Mouse (Mus musculus): ENCODE results near the gene Cacna1e. TPM values are rescaled to one million over a fixed set of nuclear protein-coding genes. Genes with fewer than 3 reads are reported as not detected.

Cacna1e gene
- total RNA-seq, 2 experiments from 2014 or later, result not detected

DNA sequence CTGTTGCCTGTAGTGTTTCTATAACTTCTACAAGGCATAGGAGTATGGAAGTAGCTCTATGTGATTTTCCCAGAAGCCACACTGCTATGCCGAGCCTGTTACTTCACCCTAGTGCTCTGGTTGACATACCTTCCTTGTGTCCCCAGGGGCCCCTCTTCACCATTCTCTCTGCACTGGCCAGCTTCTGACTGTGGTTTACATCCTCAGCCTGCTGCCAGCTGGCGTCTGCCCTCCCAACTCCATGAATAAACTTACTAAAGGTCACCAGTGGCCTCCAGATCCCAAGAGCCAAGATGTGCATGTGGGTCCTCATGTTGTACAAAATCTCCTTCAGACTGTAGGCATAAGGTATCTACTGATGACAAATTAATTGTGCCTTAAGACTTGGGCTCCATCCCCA is 230.3 kb downstream of the Cacna1e start:
- no peak for ATAC-seq (replicated peaks; ENCODE audit: poor library complexity, severe bottlenecking)

GRCm38 (mm10) chr1:154646156-154646950 is 237.9 kb downstream of the Cacna1e start:
- ATAC-seq (replicated peaks; ENCODE audit: poor library complexity, severe bottlenecking), result no peak

- ATAC-seq (replicated peaks; ENCODE audit: poor library complexity, severe bottlenecking), result peak; percentile 35
These were observed 246.5 kb downstream of the Cacna1e start for GRCm38 (mm10) chr1:154637821-154638220.

DNA sequence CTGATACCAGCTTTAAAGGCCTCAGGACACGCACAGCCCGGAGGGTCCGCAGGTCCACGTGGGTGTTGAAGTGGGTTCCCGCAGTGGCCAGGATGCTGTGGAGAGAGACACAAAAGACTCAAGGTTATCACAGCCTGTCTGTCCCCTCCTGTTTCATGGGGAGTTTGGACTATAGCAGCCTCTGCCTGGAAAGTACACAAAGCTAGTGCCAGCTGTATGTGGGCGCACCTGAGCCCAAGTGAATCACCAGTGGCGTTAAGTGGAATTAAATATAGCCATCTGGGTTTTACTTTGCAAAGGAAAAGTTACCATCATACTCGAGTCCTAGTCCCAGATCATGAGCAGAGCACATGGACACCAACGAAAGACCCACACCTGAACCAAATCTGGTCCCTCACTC is 248.5 kb downstream of the Cacna1e start:
- no peak for ATAC-seq (replicated peaks; ENCODE audit: poor library complexity, severe bottlenecking)

DNA sequence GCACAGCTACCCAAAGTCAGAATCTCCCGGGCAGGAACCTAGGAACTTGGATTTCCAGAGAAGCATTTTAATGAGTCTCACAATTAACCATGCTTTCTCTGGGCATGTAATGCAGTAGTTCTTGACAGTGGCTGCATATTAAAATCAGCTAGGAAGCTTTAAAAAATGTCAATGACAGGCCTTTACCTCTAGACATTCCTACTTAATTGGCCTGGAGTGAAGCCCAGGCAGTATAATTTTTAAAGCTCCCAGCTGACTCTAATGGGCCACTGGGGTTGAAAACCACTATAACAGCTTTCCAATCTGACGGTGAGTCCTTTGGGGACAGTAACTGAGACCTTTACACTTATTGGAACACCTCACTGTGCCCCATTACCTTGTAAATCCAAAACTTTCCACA is 251.4 kb downstream of the Cacna1e start:
- no peak for ATAC-seq (replicated peaks; ENCODE audit: poor library complexity, severe bottlenecking)

DNA sequence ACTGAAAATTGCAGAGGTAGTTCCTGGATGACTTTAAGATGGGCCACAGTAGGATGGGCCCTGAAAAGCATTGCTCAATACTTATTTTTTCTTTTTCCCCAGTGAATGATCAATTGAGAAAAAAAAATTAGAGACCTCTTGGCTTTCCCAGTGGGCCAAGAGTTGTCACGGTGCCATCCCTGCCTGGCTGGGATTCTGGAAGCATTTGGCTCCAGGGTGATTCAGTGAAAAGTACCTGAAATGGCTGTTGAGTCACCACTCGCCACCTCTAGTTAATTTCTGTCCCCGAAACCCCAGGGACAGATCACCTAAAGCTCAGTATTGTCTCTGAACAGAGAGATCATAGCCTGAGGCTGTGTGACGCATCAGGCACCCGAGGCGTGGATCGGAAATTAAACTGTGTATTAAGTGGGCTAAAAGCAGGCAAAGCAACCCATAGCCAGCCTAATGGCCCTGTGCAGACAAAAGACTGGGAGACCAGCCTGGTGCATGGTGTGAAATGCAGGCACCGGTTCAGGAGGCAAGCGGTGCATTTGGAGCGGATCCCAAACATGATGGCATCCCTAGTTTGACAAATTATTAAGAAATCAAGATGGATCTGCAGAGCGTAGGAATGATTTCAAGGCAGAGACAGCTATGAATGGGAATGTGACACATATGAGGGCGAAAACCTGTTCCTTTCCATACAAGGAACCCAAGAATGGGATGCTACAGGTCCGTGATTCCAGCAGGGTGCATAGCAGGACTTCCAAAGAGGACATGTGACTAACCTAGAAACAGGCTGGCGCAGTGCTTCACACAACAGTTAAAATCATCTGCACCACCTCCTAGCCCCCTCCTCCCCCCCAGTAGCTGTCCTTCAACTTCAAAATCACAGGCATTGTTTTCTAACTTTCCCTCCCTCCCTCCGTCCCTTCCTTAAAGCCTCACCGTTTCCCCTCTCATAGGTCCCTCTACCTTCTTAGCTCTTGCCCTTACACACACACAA is 261.3 kb downstream of the Cacna1e start:
- ATAC-seq (replicated peaks; ENCODE audit: poor library complexity, severe bottlenecking), result no peak

GRCm38 (mm10) chr1:154617743-154618455 is 266.4 kb downstream of the Cacna1e start:
- ATAC-seq (replicated peaks; ENCODE audit: poor library complexity, severe bottlenecking), result no peak

- ATAC-seq (replicated peaks; ENCODE audit: poor library complexity, severe bottlenecking), result no peak
These were observed 268.5 kb downstream of the Cacna1e start for GRCm38 (mm10) chr1:154615759-154616158.

- no peak for ATAC-seq (replicated peaks; ENCODE audit: poor library complexity, severe bottlenecking)
These were observed 275.8 kb downstream of the Cacna1e start for GRCm38 (mm10) chr1:154608516-154608915.

DNA sequence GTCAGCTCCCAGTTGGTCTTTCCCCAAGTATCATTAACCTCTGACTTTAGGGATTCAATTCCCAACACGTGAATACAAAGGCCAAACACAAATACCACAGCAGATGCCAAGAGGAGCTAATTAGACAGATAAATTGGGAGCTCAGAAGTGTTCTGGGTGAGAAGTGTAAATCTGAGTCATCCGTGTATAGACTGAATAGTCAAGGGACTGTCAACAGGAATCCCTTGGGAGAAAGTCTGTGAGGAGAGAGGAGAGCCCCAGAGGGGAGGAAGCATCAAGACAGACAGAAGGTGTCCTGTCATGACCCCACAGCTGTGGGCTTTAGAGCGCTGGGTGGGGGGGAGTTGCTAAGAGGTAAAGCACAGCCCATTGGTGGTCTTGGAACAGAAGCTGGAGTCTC is 276.9 kb downstream of the Cacna1e start:
- ATAC-seq (replicated peaks; ENCODE audit: poor library complexity, severe bottlenecking), result no peak

GRCm38 (mm10) chr1:154605601-154606000 is 278.7 kb downstream of the Cacna1e start:
- no peak for ATAC-seq (replicated peaks; ENCODE audit: poor library complexity, severe bottlenecking)

- ATAC-seq (replicated peaks; ENCODE audit: poor library complexity, severe bottlenecking), result no peak
These were observed 280.5 kb downstream of the Cacna1e start for GRCm38 (mm10) chr1:154603781-154604180.

DNA sequence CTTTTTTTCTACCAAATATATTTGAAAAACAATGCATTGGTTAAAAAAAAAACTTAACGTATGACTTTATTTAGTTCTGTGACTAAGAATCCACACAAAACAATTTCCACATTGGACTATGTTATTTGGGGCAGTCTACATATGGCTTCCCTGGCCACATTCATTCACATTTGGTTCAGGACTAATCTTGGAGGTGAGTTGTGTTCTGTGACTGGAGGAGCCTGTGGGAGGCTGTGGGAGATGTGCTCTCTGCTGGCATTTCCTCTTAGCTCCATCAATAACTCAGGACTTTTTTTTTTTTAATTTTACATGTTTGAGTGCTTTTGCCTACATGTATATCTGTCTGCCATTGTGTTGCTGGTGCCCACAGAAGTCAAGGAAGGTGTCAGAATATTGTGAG is 281.8 kb downstream of the Cacna1e start:
- ATAC-seq (replicated peaks; ENCODE audit: poor library complexity, severe bottlenecking), result no peak

- ATAC-seq (replicated peaks; ENCODE audit: poor library complexity, severe bottlenecking), result no peak
These were observed 301.8 kb downstream of the Cacna1e start for GRCm38 (mm10) chr1:154582516-154582915.

DNA sequence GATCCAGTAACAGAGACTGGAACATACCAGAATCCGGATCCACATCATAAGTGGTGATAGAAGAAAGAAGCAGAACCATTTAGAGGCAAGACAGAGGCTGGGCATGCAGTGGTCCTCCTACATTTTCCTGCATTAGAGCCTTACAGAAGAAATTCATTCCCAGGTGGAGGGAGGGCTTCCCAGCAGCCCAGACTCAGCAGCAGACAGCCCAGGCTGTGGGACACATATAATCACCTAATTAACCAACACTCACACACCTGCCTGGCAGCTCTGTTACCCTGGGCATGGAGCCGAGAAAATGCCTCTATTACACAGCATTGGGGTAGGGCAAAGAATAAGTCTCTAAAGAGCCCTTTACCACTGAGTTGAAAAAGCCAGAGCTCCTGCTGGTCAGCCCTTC is 304.4 kb downstream of the Cacna1e start:
- no peak for ATAC-seq (replicated peaks; ENCODE audit: poor library complexity, severe bottlenecking)

- ATAC-seq (replicated peaks; ENCODE audit: poor library complexity, severe bottlenecking), result no peak
These were observed 305.6 kb downstream of the Cacna1e start for GRCm38 (mm10) chr1:154578748-154579147.

DNA sequence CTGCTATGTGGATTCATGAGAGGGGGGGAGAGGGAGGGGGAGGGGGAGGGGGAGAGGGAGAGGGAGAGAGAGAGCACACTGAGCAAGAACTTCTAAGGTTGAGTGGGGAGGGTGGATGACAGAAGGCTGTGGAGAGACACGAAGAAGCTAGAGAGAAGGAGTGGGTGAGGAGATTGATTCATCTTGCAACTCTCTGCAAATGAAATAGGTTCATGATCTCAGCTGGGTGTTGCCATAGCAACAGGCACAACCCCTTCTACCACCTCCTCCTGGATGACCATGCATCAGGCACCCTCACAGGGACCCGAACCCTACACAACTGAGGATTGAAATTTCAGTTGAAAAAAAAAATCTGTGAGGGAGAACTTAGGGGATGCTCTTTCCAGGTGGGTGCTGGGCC is 307.9 kb downstream of the Cacna1e start:
- no peak for ATAC-seq (replicated peaks; ENCODE audit: poor library complexity, severe bottlenecking)

DNA sequence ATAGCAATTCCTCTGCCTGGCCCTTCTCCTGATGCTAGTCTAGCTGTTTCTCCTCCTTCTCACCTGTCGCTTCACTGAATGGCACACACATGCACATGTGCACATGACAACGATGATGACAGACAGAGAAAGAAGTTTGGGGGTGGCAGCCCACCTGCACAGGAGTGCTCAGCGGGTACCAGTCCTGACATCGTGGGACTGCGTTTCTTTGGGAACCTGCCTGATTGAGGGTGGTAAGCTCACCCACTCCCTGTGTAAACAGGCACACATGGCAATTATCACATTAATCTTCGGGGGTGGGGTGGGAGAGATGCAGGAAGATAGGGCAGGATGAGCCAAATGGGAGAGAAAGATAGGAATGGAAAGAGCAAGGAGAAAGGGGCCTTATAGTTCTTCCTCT is 318.3 kb downstream of the Cacna1e start:
- no peak for ATAC-seq (replicated peaks; ENCODE audit: poor library complexity, severe bottlenecking)

GRCm38 (mm10) chr1:154555811-154556210 is 328.5 kb downstream of the Cacna1e start:
- ATAC-seq (replicated peaks; ENCODE audit: poor library complexity, severe bottlenecking), result no peak

DNA sequence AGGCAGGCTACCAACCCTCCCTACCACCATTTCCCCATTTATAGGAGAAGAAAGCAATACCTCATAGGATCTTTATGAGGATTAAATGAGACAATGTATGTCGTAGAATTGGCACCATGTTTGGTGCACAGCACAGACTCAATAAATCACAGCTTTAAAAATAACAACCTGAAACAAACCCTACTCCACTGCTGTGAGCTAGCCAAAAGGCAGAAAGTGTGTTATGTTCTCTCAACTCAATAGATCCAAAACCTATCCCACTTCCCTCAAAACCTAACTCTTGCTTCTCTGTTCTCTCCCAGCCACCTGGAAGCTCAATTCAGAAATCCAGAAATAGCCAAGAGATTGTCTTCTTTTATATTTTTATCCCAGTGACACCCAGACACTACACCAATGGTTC is 331.2 kb downstream of the Cacna1e start:
- no peak for ATAC-seq (replicated peaks; ENCODE audit: poor library complexity, severe bottlenecking)

- ATAC-seq (replicated peaks; ENCODE audit: poor library complexity, severe bottlenecking), result no peak
These were observed 346.9 kb downstream of the Cacna1e start for GRCm38 (mm10) chr1:154537445-154537844.

Measured in granulocyte monocyte progenitor cell, adult 5-6 weeks (primary cell).